Mouse (Mus musculus): ENCODE data around the gene Ermard. TPM values are rescaled to one million over a fixed set of nuclear protein-coding genes. Genes with fewer than 3 reads are reported as not detected.

Gene Ermard
- polyA plus RNA-seq, 1 experiment: 76.2 TPM

DNA sequence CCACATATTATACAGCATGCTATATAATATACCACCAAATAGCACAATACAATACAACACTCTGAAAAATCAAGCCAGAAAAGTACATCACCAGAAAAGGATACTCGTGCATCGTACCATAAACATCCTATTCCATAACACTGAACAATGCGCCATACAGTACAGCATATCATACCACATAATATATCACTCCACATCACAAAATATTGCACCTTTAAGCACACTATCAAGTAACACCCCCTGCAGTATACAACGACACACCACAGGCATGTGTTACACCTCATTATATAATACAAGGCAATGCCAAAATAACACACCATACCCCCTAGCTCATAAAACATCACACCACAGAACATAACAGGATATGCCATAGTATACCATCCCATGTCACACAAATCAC lies 79.1 kb downstream of the Ermard start:
- TF ChIP-seq POLR2A (IDR thresholded peaks at IDR 0.05; ENCODE audit: insufficient read depth, low read length): no peak
- no peak for TF ChIP-seq EP300 (IDR thresholded peaks at IDR 0.05; ENCODE audit: insufficient read depth, low read depth, low read length)
- no peak for TF ChIP-seq CTCF (IDR thresholded peaks at IDR 0.05; ENCODE audit: low read depth, low read length)
- Histone ChIP-seq H3K4me3 (ENCODE audit: low read depth, low read length) (no peak overlapping the region), H3K4me1 (ENCODE audit: control insufficient read depth, insufficient read depth, low read length) (no peaks in the 10 kb centered on the region), H3K36me3 (ENCODE audit: control insufficient read depth, insufficient read depth, low read length, poor library complexity, severe bottlenecking) (no peaks in the 10 kb centered on the region), H3K9ac (ENCODE audit: low read depth, poor library complexity, severe bottlenecking) (no peak overlapping the region), H3K9me3 (replicated peaks; ENCODE audit: control insufficient read depth, insufficient read depth, low read length, poor library complexity, severe bottlenecking) (no peaks in the 10 kb centered on the region), H3K27me3 (ENCODE audit: control insufficient read depth, insufficient read depth, low read length, poor library complexity, severe bottlenecking) (no peaks in the 10 kb centered on the region), H3K27ac (ENCODE audit: insufficient read depth, low read length) (no peak overlapping the region)

DNA sequence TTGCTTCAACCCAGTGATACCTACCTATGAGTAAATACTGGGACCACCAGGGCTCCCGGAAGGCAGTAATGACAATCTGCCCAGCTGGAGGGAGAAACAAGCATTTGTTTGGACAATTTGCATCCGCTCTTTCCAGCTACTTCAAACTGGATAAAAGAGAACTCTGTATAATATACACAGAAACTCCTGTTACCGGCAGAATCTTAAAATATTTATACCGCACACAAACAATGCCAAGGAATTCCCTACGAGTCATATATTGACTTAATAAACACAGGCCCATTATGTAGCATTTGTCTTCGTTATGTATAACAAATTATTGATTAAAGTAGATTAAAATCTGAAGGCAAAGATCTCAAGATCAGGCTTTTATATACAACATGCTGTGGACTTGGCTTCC lies 79.6 kb downstream of the Ermard start:
- Histone ChIP-seq H3K36me3 (ENCODE audit: control insufficient read depth, insufficient read depth, low read length, poor library complexity, severe bottlenecking) (no peaks in the 10 kb centered on the region), H3K4me3 (ENCODE audit: low read depth, low read length) (no peak overlapping the region), H3K27ac (ENCODE audit: insufficient read depth, low read length) (no peak overlapping the region), H3K4me1 (ENCODE audit: control insufficient read depth, insufficient read depth, low read length) (no peaks in the 10 kb centered on the region), H3K9ac (ENCODE audit: low read depth, poor library complexity, severe bottlenecking) (no peak overlapping the region), H3K27me3 (ENCODE audit: control insufficient read depth, insufficient read depth, low read length, poor library complexity, severe bottlenecking) (no peaks in the 10 kb centered on the region), H3K9me3 (replicated peaks; ENCODE audit: control insufficient read depth, insufficient read depth, low read length, poor library complexity, severe bottlenecking) (no peaks in the 10 kb centered on the region)
- TF ChIP-seq EP300 (IDR thresholded peaks at IDR 0.05; ENCODE audit: insufficient read depth, low read depth, low read length) (no peak), POLR2A (IDR thresholded peaks at IDR 0.05; ENCODE audit: insufficient read depth, low read length) (no peak), CTCF (IDR thresholded peaks at IDR 0.05; ENCODE audit: low read depth, low read length) (no peak)

DNA sequence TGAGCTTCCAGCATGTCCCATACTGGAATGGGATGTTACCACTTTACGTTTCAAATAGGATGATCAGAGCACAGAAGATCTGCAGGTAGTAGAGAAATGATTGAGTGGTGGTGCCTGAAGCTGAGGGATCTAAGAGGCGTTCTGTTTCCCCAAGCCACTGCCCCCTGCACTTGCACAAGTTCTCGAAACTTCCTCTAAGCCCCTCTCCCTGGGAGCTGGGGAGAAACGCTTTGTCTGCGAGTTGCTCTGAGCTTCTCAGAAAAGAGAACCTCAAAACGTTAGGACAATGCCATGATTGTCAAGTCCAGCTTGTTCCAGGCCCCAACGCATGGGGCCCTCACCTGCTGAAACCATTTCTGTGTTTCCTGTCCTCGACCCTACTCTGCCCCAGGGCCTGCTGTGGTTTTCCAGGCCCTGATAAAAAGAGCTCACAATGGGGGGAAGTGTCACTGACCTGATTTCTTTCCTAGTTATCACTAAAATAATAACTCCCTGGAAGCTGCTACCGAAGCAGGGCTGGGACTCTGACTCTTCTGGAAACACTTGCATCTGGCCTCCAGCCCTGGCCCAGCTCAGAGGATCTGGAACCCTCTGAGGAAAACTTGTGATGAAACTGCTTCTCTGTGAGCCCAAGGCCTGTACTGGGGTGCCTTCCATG lies 88.8 kb downstream of the Ermard start:
- Histone ChIP-seq H3K4me3 (ENCODE audit: low read depth, low read length) (no peak overlapping the region), H3K4me1 (ENCODE audit: control insufficient read depth, insufficient read depth, low read length) (no peaks in the 10 kb centered on the region), H3K9me3 (replicated peaks; ENCODE audit: control insufficient read depth, insufficient read depth, low read length, poor library complexity, severe bottlenecking) (no peaks in the 10 kb centered on the region), H3K9ac (ENCODE audit: low read depth, poor library complexity, severe bottlenecking) (no peak overlapping the region), H3K27ac (ENCODE audit: insufficient read depth, low read length) (no peak overlapping the region), H3K27me3 (ENCODE audit: control insufficient read depth, insufficient read depth, low read length, poor library complexity, severe bottlenecking) (no peaks in the 10 kb centered on the region), H3K36me3 (ENCODE audit: control insufficient read depth, insufficient read depth, low read length, poor library complexity, severe bottlenecking) (no peaks in the 10 kb centered on the region)
- TF ChIP-seq POLR2A (IDR thresholded peaks at IDR 0.05; ENCODE audit: insufficient read depth, low read length): no peak

DNA sequence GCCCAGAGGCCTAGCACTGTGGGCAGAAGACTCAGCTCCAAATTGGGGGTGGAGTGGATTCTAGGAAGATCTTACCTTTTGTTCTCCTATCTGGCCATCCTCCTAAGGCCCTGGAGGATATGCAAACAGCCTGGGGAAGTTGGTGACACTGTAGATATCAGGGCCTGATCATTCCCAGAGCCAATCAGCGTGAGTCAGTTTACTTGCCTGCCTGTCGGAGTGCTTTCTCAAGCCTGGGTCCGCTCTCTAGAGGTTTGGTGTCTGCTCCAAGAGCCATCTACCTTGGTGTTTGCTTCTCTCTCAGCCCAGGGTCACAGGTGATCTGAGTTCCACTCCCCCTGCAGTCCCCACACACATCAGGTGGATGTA lies 89.3 kb downstream of the Ermard start:
- Histone ChIP-seq H3K9ac (ENCODE audit: low read depth, poor library complexity, severe bottlenecking) (no peak overlapping the region), H3K27ac (ENCODE audit: insufficient read depth, low read length) (no peak overlapping the region), H3K4me3 (ENCODE audit: low read depth, low read length) (no peak overlapping the region), H3K4me1 (ENCODE audit: control insufficient read depth, insufficient read depth, low read length) (no peaks in the 10 kb centered on the region), H3K36me3 (ENCODE audit: control insufficient read depth, insufficient read depth, low read length, poor library complexity, severe bottlenecking) (no peaks in the 10 kb centered on the region), H3K27me3 (ENCODE audit: control insufficient read depth, insufficient read depth, low read length, poor library complexity, severe bottlenecking) (no peaks in the 10 kb centered on the region), H3K9me3 (replicated peaks; ENCODE audit: control insufficient read depth, insufficient read depth, low read length, poor library complexity, severe bottlenecking) (no peaks in the 10 kb centered on the region)
- no peak for TF ChIP-seq EP300 (IDR thresholded peaks at IDR 0.05; ENCODE audit: insufficient read depth, low read depth, low read length)
- no peak for TF ChIP-seq POLR2A (IDR thresholded peaks at IDR 0.05; ENCODE audit: insufficient read depth, low read length)
- no peak for TF ChIP-seq CTCF (IDR thresholded peaks at IDR 0.05; ENCODE audit: low read depth, low read length)

DNA sequence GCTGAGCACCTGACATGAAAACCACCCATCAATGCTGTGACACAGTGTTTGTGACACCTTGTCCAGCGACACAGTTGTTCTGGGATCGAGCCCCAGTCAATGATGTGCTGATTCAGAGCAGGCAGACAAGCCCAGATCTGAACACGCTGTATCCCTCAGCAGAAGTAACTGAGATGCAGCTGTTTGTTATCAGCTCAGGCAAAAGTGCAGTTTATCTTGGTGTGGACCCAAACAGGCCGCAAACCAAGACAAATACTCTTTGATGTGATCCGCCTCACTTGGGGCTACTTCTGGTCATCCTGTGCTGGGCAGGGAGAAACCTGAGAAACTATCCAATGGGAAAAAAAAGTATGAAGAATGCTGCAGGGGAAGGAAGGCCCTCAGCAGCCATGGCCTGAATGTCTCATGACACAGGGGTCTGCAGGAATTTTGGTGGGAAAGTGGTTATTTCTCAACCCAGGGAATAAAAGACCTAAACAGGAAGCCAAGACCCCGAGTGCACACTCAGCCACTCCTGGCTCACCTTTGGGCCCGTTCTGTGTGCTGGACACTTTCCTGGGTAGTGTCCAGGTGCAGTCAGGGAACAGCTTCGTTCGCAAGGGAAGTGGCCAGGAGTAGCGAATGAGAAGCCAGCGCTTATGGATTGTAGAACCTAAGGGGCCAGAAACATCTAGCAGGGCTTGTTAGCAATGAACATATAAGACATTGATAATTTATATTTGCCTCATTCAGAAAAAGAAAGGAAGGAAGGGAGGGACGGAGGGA lies 94.1 kb downstream of the Ermard start:
- no peaks in the 10 kb centered on the region for H3K9me3 ChIP-seq (replicated peaks; ENCODE audit: control insufficient read depth, insufficient read depth, low read length, poor library complexity, severe bottlenecking)
- H3K4me1 ChIP-seq (ENCODE audit: control insufficient read depth, insufficient read depth, low read length): no peaks in the 10 kb centered on the region
- no peak overlapping the region for H3K4me3 ChIP-seq (ENCODE audit: low read depth, low read length)
- no peak overlapping the region for H3K27ac ChIP-seq (ENCODE audit: insufficient read depth, low read length)
- TF ChIP-seq EP300 (IDR thresholded peaks at IDR 0.05; ENCODE audit: insufficient read depth, low read depth, low read length) (no peak), POLR2A (IDR thresholded peaks at IDR 0.05; ENCODE audit: insufficient read depth, low read length) (no peak), CTCF (IDR thresholded peaks at IDR 0.05; ENCODE audit: low read depth, low read length) (no peak)
- H3K9ac ChIP-seq (ENCODE audit: low read depth, poor library complexity, severe bottlenecking): no peak overlapping the region
- no peaks in the 10 kb centered on the region for H3K27me3 ChIP-seq (ENCODE audit: control insufficient read depth, insufficient read depth, low read length, poor library complexity, severe bottlenecking)
- no peaks in the 10 kb centered on the region for H3K36me3 ChIP-seq (ENCODE audit: control insufficient read depth, insufficient read depth, low read length, poor library complexity, severe bottlenecking)

DNA sequence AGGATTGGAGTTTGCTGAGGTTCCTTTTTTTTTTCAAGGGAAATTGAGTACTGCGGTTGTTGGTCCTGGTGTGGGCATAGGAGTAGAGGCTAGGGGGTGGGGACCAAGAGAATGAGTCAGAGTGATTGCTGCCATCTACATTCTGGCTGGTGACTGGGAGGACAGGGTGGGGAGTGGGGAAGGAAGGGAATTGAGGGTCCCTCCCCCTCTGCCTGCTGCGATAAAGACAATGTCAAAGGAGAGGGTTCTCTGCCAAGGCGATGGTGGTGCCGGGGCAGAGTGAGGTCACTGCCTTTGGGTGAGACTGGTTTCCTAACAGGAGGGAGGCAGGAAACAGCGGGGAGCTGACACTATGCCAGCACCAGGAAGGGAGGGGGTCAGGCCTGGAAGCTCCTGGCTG lies 96.4 kb downstream of the Ermard start:
- Histone ChIP-seq H3K9me3 (replicated peaks; ENCODE audit: control insufficient read depth, insufficient read depth, low read length, poor library complexity, severe bottlenecking) (no peaks in the 10 kb centered on the region), H3K4me1 (ENCODE audit: control insufficient read depth, insufficient read depth, low read length) (no peaks in the 10 kb centered on the region), H3K36me3 (ENCODE audit: control insufficient read depth, insufficient read depth, low read length, poor library complexity, severe bottlenecking) (no peaks in the 10 kb centered on the region), H3K9ac (ENCODE audit: low read depth, poor library complexity, severe bottlenecking) (no peak overlapping the region), H3K27ac (ENCODE audit: insufficient read depth, low read length) (no peak overlapping the region), H3K27me3 (ENCODE audit: control insufficient read depth, insufficient read depth, low read length, poor library complexity, severe bottlenecking) (no peaks in the 10 kb centered on the region), H3K4me3 (ENCODE audit: low read depth, low read length) (no peak overlapping the region)
- no peak for TF ChIP-seq POLR2A (IDR thresholded peaks at IDR 0.05; ENCODE audit: insufficient read depth, low read length)

Other genes with a start within 250 kb of the Ermard start
- 1.8 TPM in 1 of 2 replicates, not detected in the other for gene Wdr27, start 98.0 kb upstream of the Ermard start, polyA plus RNA-seq (2011; ENCODE audit: insufficient read depth, insufficient read length, low read depth, missing spikeins)
- gene 1600012H06Rik, start 98.0 kb upstream of the Ermard start, polyA plus RNA-seq (2011; ENCODE audit: insufficient read depth, insufficient read length, low read depth, missing spikeins): 16.1 and 21.1 TPM in 2 replicates
- gene Phf10, start 79.9 kb upstream of the Ermard start, polyA plus RNA-seq (2011; ENCODE audit: insufficient read depth, insufficient read length, low read depth, missing spikeins): 104 and 107 TPM in 2 replicates
- gene 9030025P20Rik, start 62.7 kb upstream of the Ermard start, polyA plus RNA-seq (2011; ENCODE audit: insufficient read depth, insufficient read length, low read depth, missing spikeins): 10.8 and 13.0 TPM in 2 replicates
- not detected in 2 replicates for gene Gm3417, start 62.4 kb upstream of the Ermard start, polyA plus RNA-seq (2011; ENCODE audit: insufficient read depth, insufficient read length, low read depth, missing spikeins)
- 4.7 and 5.1 TPM in 2 replicates for gene Gm3435, start 31.0 kb upstream of the Ermard start, polyA plus RNA-seq (2011; ENCODE audit: insufficient read depth, insufficient read length, low read depth, missing spikeins)
- 5.4 and 5.6 TPM in 2 replicates for gene Tcte3, start 280 bp downstream of the Ermard start, polyA plus RNA-seq (2011; ENCODE audit: insufficient read depth, insufficient read length, low read depth, missing spikeins)
- 6.9 and 7.0 TPM in 2 replicates for gene Gm3448, start 329 bp downstream of the Ermard start, polyA plus RNA-seq (2011; ENCODE audit: insufficient read depth, insufficient read length, low read depth, missing spikeins)

All from ES-Bruce4 (cell line).